Mouse (Mus musculus): Measurements from ENCODE around the gene Gm3636. TPM values are rescaled to one million over a fixed set of nuclear protein-coding genes. Genes with fewer than 3 reads are reported as not detected.
"Not testable (repeated sequence)": the region's sequence is repeated elsewhere in the genome, so short reads cannot be mapped to it uniquely, and the experiment has no call there.

The Gm3636 gene
- polyA plus RNA-seq (2012; rRNA removed): 0.22 and 0.30 TPM in 2 replicates

DNA sequence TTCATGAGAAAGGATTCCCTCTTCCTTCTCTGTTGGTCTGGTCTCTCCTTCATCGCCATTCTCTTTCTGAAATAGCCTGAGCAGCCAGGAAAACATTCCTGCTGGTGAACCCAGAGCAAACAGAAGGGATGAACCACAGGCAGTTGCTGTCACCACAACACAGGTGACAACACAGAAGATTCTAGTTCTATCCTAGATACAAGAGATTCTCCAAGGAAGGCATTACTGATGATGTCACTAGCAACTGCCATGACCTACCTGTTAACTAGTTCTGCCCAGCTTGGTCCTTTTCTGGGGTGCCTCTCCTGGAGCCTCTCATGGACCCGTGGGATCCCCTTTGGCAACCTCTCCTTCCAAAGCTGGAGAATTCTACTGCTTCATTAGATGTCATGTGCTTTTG lies at the start of gene Gm3636:
TSS of gene Gm3636 (minus strand) at position 101 of the 400 bp plus-strand sequence.
- not testable (repeated sequence) for DNase-seq; H3K4me3 ChIP-seq (replicated peaks; ENCODE audit: extremely low read depth, low read depth, low read length); H3K4me1 ChIP-seq (ENCODE audit: control insufficient read depth, insufficient read depth, low read length)
- WGBS: no CpG with 5 or more reads among the region's 2 CpGs

- not testable (repeated sequence) for DNase-seq; H3K4me3 ChIP-seq (replicated peaks; ENCODE audit: extremely low read depth, low read depth, low read length); H3K4me1 ChIP-seq (ENCODE audit: control insufficient read depth, insufficient read depth, low read length)
- whole genome bisulfite sequencing: 88% methylated on average over 1 of the region's 1 CpGs
Measured at GRCm38 (mm10) chr14:6774311-6774710, 32.2 kb upstream of the Gm3636 start, which contains the start of gene Gm8362. TSS of gene Gm8362 (minus strand) at chr14:6774411.

- H3K4me1 ChIP-seq (ENCODE audit: control insufficient read depth, insufficient read depth, low read length); H3K4me3 ChIP-seq (replicated peaks; ENCODE audit: extremely low read depth, low read depth, low read length); DNase-seq: not testable (repeated sequence)
- WGBS: 0% methylated on average over 5 of the region's 13 CpGs
Measured at GRCm38 (mm10) chr14:6757231-6757536, 15.1 kb upstream of the Gm3636 start.

DNA sequence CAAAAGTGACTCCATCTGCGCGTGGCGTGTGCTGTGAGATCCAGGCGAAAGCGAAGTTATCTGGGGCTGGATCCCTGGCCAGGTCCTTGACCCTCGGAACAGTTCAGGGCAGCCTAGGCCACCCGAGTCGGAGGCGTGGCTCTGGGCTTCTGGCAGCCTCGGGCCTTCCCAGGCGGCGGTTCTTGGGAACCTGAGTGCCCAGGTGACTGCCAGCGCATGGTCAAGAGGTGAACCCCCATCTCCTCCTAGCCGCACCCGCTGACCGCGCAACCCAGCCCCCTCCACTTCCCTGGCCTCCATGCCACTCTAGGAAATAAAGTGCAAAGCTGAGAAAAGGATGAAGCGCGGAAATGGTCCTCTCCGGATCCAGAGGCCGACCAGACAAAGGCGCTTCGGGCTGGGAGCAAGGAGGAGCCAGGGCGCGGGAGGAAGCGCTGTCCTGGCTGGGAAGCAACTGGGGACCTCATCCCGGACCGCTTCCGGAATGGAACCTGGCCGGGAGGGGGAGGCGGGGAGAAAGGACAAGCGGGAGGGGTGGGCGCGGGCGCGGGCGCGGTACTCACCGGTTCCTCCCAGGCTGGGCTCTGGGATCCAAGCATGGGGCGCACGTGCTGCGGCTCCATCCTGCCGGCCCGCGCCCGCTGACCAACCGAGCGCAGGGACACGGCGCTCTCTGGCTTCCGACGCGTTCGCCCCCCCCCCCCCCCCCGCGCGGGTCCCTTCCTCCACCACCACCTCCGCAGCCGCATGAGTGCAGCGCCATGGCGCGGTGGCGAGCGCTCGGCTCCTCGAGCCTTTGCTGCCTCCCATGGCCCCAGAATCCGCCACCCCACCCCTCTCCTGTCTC lies 14.5 kb upstream of the Gm3636 start:
- H3K4me1 ChIP-seq (ENCODE audit: control insufficient read depth, insufficient read depth, low read length): not testable (repeated sequence)
- WGBS: under 1% methylated on average over 40 of the region's 67 CpGs
- DNase-seq: peak; percentile 4

GRCm38 (mm10) chr14:6720151-6720550 lies 22.0 kb downstream of the Gm3636 start, which contains the start of gene Gm8050:
TSS of gene Gm8050 (minus strand) at chr14:6720251.
- WGBS: 56% methylated on average over 1 of the region's 2 CpGs
- not testable (repeated sequence) for DNase-seq; H3K4me1 ChIP-seq (ENCODE audit: control insufficient read depth, insufficient read depth, low read length); H3K4me3 ChIP-seq (replicated peaks; ENCODE audit: extremely low read depth, low read depth, low read length)

More for the DNA sequence above, 14.5 kb upstream of the Gm3636 start:
- H3K4me3 ChIP-seq (replicated peaks; ENCODE audit: extremely low read depth, low read depth, low read length): not testable (repeated sequence)

Other genes starting within 250 kb of the Gm3636 start
- gene Gm8356, start 205.0 kb downstream of the Gm3636 start, polyA plus RNA-seq (2012; rRNA removed): not detected in 2 replicates
- gene Gm3629, start 151.7 kb downstream of the Gm3636 start, polyA plus RNA-seq (2012; rRNA removed): 0.11 and 0.14 TPM in 2 replicates
- not detected in 2 replicates for gene Gm3460, start 119.9 kb downstream of the Gm3636 start, polyA plus RNA-seq (2012; rRNA removed)
- not detected in 2 replicates for gene Gm10251, start 58.2 kb downstream of the Gm3636 start, polyA plus RNA-seq (2012; rRNA removed)
- not detected in 2 replicates for gene Gm8050, start 22.1 kb downstream of the Gm3636 start, polyA plus RNA-seq (2012; rRNA removed)
- gene Gm8362, start 32.1 kb upstream of the Gm3636 start, polyA plus RNA-seq (2012; rRNA removed): not detected in 2 replicates
- not detected in 2 replicates for gene Gm3642, start 98.0 kb upstream of the Gm3636 start, polyA plus RNA-seq (2012; rRNA removed)
- gene Gm3667, start 147.6 kb upstream of the Gm3636 start, polyA plus RNA-seq (2012; rRNA removed): 0.13 TPM in 1 of 2 replicates, not detected in the other
- gene Gm6356, start 231.5 kb upstream of the Gm3636 start, polyA plus RNA-seq (2012; rRNA removed): not detected in 2 replicates

Measured in lung, adult 2 months (tissue).